Mouse (Mus musculus) gastrocnemius, postnatal 4 days (tissue): ENCODE data around the gene Dph3. TPM values are rescaled to one million over a fixed set of nuclear protein-coding genes. Genes with fewer than 3 reads are reported as not detected.
"Not testable (repeated sequence)": the region's sequence is repeated elsewhere in the genome, so short reads cannot be mapped to it uniquely, and the experiment has no call there.

Experiments used
- DNase-seq, 2 experiments: peaks; one replicate each; pipeline ENCODE4 v3.0.0; 2021 to 2022; ENCODE audit warnings: low spot score in 2 of 2, mixed read lengths in 2 of 2
- long read RNA-seq, 2 experiments: library from polyadenylated mRNA; stranded (forward); transcript quantifications; one replicate each; pipeline ENCODE4 v2.0.0; 2021
- total RNA-seq, 2 experiments: library from RNA; stranded (reverse); gene quantifications; 2 replicates each; pipeline ENCODE4 v1.2.3; 2021

Gene Dph3
- 10 to 100 TPM; 55.3 to 60.2 TPM for total RNA-seq
- long read RNA-seq, experiment 1, transcript Dph3-202 (3 exons, 2,953 nt), result major isoform, 25 of 40 reads
- long read RNA-seq, experiment 1, transcript Dph3-205 (2 exons, 809 nt), result minor isoform, 8 of 40 reads
- long read RNA-seq, experiment 1, partial matches to known transcripts, result 0 of 40 reads
- long read RNA-seq, experiment 1, other reads (novel, unspliced or antisense), result 2 of 40 reads
- long read RNA-seq, experiment 2, transcript Dph3-202 (3 exons, 2,953 nt), result major isoform, 26 of 41 reads
- long read RNA-seq, experiment 2, transcript Dph3-205 (2 exons, 809 nt), result minor isoform, 5 of 41 reads
- long read RNA-seq, experiment 2, partial matches to known transcripts, result 0 of 41 reads
- long read RNA-seq, experiment 2, other reads (novel, unspliced or antisense), result 5 of 41 reads

DNA sequence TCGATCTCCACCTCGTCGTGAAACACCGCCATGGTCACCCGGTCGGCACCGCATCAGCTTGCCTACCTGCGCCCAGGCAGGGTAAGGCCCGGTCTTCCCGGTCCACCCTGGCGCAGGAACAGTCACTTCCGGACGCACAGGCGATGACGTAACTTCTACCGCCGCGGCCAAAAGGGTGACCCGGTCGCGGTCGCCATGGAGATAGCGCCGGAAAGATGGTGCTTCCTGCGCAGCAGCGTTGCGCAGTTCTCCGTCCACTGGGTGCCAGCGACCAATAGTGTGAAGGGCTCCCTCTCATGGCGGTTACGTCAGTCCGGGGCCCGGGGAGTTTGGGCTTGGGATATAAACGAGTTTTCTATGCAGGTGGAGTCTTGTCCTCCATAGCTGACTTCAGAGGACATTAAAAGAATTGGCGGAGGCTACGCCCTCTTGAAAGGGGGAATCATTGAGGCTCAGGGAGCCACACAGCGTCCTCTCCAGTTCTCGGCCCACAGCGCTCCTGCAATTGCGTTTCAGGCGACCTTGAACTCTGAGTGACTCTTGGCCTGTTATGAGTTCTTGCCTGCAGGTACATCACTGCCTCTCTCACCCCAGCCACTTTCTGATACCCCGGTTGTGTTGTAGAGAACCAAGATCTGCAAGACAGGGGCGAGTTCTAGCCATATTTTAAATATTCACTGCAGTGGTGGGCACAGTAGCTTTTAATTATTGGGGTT lies at the start of gene Dph3:
Gene Dph3, minus strand, starts transcription at position 244 of the 716 bp plus-strand sequence.
- DNase-seq, result peak; percentile 95 to 99

DNA sequence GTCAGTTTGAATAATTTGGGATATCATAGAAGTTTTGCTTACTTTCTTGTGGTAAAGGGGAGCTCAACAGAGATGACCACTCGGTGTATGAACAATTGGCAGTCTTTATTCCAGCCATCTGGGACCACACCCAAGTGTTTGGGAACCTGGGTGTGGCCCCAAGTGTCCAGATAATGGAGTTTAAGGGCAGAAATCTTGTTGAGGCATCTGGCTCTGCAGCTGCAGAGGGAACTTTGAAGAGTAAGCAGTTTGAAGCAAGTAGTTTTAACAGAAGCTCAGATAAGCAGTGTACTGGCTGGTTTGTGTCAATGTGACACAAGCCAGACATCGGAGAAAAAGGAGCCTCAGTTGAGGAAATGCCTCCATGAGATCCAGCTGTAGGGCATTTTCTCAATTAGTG lies 48.8 kb upstream of the Dph3 start:
- no peak for DNase-seq

DNA sequence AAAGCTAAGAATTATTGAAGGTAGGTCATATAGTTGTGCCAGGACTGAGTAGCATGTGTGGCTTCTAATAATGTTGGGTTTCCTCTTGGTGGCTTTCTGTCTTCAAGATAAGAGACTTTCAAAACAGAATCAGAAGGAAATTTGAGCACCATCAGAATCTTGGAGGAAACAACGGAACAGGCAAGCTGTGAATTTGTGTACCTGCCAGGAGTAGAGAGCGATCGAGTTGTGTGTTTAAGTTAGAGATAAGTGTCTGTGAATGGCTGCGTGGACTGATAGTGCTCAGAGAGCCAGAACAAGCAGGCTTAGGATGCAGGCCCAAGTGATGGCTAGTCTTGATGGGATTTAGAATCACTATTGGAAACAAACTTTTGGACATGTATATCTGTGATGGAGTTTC lies 46.3 kb upstream of the Dph3 start:
- no peak for DNase-seq

DNA sequence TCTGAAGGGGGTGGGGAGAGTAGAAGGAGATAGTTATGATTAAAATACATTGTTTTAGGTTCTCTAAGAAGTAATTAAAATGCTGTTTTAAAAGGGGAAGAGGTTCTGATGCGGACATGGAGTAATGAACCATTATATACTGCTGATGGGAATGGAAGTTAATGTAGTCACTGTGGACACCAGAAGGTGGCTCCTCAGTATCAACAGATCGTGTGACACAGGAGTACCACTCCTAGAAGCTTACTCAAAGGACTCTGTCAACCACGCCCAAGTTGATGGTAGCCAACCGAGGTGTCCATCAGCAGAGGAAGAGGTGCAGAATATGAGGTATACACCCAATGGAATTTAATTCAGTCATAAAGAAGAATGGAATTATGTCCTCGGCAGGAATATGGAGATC lies 42.9 kb upstream of the Dph3 start:
- DNase-seq, result no peak

DNA sequence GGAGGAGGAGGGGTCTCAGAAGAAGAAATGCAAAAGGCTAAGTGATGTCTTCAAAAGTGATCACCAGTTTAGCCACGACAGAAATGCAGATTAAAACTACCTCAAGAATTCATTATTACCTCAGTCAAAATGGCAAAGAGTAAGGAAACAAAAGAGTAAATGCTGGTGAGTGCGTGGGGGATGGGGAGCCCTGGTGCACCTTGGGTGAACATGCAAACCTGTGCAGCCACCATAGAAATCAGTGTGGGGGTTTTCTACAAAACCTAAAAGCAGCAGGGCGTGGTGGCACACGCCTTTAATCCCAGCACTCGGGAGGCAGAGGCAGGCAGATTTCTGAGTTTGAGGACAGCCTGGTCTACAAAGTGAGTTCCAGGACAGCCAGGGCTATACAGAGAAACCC lies 39.7 kb upstream of the Dph3 start:
- DNase-seq, result not testable (repeated sequence)

DNA sequence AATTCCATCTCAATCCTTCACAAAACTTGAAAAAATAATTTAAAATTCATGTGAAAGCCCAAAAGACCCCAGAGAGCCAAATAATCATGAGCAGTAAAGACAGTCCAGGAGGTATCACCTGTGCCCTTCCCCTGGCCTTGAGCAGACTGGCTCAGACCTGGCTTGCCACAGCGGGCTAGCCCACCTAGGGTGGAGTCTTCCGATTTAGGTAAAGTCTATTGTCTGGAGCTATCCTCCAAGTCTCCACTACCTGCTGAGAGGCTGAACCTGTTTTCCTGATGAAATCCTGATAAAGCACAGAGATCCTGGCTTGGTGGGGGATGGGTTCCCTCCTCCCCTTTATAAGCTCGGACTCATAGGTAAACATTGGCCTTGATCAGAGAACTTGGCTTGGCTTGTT lies 38.7 kb upstream of the Dph3 start:
- no peak for DNase-seq

DNA sequence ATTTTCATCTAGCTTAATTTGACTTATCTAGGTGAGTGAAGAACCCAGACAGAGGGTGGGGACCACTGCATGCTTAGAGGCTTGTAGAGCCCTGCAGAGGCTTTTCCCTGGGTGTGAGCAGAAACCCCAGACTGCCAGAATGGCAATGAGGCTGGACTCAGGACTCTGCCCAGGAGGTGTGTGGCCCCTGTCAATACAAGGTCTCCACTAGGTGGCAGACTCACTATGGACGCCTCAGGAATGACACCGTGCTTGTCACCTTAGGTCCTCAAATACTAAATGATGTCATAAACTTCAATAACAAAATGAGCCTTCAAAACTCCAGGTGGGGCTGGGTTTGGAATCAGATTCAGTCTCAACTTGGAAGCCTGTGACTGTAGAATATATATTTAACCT lies 36.4 kb upstream of the Dph3 start:
- DNase-seq, result no peak

DNA sequence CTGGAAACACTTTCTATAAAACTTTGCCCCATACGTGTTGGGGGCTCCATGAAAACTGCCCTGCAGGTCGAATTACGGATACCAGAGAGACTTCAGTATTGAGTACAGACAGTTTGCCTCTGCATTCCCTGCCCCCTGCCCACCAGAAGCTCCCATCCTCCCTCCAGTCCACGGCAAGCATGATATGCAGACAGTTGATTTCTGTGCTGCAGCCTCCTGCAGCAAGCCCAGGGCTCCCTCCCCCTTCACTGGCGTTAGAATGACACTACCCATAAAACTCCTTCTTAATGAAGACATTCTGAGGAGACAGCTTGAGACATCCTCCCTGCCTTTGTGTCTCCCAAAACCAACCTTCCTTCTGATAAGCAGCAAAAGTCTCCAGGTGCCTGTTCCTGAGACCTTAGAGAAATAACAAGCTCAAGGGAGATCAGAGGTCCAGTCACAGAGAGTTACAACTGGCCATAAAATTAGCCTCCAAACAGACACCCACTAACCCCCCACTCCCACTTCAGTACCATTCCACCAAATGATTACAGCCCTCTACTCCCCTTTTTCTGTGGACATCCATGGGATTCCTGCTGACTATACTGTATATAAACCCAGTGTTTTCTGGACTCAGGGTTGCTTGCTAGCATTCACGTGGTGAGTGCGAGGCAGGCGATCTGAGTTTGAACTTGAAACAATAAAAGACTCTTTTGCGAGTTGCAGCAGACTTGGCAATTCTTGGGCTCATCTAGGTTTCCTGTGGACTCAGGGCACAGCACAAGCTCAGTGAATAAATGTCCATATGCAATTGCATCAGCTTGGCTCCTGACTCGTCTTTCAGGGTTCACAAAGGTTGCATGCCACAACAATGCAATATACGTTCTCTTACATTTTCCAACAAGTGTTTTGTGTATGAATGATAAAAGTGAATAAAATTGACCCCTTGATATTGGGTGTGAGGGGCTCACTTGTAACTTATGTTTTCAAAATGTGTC lies 35.7 kb upstream of the Dph3 start:
- no peak for DNase-seq

DNA sequence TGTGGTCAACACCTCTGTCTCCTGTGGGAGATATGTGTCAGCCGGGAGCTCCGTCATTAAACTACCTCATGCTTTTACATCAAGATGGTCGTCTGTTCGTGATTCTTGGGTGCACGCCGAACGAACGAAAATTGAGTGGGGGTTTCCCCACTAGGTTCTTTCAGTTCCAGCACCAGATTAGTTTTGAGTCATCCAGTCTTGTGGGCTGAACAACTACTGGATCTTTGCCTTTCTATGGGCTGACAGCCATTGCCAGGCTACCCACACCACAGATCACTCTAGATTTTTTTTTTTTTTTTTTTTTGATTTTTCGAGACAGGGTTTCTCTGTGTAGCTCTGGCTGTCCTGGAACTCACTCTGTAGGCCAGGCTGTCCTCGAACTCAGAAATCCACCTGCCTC lies 26.6 kb upstream of the Dph3 start:
- DNase-seq, result not testable (repeated sequence)

DNA sequence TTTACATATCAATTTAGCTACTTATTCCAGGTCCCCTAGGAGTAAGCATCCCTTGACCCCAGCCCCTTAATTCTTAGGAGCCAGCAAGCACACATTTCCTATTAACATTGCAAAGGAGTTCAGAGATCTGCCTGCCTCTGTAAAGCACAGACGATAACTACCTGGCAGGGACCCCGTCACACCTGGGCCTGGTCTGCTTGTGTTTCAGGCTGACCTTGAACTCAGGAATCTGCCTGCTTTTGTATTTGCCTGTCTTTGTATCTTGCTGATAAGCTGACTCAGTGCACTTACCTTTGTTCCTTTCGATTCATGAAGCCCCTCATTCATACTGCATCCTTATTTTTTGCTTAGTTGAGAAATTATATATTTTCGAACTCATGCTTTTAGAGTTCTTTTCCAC lies 21.4 kb upstream of the Dph3 start:
- no peak for DNase-seq

DNA sequence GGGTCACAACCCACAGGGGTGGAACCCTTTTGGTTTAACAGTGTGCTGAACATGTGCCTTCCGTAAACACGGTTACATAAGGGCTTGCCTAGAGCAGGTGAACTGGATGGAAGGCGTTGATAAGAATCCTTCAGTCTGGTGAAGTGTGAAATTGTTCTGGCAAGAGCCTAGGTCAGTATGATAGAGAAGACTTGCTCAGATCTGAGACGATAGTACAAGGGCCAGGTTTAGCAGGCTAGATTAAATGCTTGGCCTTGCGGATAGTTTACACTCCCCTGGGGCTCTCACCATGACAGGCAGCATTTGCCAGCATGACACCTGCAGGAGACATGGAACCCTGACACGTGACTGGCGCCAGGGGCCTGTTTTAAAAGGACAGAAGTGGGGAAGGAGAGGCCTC lies 20.1 kb upstream of the Dph3 start:
- DNase-seq, result no peak

DNA sequence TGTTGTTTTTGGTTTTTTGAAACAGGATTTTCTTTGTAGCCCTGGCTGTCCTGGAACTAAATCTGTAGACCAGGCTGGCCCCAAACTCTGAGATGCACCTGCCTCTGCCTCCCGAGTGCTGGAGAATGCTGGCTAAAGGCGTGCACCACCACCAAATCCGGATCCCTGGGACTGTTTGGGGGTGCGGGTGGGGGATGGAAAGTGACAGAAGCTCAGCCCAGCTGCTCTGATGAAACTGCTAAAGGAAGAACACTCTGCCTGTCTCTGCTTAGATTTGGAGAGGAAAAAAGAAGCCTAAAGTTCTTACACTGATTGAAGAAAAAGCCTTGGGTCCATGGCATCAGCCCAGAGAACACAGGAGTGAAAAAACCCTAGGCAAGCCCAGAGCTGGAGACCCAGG lies 18.0 kb upstream of the Dph3 start:
- DNase-seq, result no peak

DNA sequence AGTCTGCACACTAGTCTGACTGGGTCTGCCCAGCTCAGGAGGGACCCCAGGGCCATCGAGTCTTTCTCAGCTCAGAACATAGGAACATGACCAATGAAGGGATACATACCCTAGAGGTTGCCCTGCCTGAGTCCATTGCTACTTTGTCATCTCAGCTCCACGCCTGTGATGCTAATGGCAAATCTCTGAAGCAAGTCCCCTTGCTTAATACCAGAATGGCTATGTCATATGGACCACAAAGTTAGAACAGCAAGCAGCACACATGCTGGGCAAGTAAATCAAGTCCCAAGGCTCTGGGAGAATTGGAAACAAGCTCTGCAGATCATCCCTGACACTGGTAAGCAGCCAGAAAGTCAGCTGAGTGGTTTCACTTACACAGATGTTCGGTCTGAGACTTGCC lies 13.4 kb upstream of the Dph3 start:
- DNase-seq, result no peak

DNA sequence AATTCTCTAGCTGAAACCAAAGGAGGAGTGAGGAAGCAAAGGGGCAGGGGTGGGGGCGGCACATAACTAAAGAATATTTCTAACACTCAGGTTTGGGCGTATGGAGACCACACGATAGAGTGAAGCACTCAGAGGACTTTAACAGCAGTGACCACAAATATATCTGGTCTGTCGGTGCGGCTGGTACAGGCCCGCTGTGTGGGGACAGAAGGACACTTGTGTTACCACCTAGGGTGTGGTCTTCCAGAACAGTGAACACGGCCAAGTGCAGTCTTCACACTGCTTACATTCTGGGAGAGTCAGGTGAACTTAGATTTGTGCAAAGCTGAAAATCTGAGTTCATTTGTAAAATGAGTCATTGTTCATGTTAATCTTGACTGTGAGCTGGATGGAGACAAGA lies 12.2 kb upstream of the Dph3 start:
- DNase-seq, result no peak

DNA sequence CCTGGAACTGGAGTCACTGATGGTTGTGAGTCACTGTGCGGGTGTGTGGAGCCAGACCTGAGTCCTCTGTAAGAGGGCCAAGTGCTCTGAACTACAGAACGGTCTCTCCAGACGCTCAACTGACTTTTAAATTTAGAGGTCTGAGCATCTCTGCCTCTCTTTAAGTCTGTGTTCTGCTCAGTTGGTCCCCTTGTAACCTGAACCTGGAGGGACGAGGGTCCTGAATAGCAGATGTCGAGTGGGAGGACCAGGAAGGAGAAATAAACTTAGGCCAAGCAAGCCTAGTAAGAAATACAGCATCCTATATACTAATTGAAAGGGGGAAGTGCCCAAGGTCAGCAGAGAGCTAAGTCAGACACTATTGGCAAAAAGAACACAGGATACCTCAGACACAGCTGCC lies 11.2 kb upstream of the Dph3 start:
- no peak for DNase-seq

DNA sequence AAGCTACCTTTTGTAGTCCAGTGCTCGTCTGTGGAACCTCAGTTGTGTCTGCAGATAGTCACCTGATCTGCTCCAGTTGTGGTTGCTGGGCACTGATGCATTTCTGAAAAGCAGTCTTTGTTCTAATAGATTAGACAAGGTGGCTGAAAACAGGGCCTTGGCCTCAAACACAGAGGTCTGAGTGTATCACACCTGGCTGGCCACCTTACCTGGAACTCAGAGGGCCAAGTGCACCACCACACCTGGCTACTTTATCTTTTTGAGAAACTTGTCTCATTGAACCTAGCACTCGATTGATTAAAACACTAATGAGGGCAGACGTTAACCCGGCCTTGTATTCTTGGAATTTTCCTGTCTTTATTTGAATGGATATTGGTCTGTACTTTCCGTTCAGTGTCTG lies 10.1 kb upstream of the Dph3 start:
- no peak for DNase-seq

DNA sequence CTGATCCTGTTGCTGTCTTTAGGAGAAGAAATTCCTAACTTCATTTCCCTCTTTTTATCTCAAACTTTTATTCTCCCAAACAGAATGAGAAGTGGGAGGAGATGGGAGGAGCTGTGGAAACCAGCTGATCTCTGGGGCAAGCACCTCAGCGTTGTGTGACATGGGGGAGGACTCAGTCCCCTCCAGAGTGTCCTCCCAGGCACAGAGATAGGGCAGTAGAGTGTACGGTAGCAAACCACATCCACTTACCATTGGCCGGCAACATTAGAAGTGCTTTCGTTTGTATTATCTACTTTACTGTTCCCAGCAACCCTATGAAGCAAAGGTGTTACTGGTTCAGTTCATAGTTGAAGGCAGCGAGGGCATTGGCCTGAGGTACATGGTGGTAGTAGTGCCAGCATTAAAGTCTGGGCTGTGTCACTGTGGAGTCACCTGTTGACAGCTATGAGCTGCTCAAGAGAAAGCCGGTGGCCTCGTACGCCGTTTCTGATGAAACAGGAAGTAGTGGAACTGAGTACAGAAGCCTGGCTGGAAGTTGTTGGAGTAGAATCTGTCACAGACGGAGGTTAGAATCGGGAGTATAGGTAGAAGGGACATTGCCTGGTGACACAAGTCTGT lies 8.1 kb upstream of the Dph3 start:
- no peak for DNase-seq

DNA sequence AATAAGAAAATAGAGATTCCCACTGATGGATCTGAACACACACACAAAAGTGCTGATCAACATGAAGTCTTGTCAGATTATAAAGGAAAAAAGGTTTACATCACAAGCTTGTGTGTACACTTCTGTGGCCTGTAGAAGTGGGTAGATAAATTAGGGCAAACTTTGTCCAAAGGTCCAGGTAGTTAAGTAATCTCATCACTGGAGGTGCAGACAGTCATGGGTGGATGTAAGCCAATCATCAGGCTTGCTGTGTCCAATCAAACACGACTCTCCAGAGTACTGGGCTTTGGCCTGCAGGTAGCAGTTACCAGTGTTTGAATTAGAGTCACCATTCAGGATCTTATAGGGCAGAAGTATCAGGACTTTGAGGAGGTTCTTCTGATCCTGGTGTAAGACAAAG lies 7.5 kb upstream of the Dph3 start:
- no peak for DNase-seq

DNA sequence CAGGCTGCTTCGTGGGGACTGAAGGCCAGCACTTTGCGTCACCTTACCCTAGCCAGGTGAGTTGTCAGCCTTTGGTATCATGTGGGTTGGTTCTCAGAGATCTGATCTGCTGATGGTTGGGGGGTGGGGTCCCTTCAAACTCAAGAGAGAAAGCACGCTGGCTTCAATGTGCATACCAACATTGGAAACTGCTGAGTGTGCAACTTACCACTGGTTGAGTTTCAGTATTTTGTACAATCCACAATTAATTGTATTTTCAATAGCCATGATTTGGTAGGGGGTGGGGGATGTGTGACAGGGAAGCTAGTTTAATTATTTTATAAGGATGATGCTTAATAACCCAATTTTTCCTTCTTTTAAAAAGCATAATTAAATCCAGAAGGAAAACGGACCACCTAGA lies 6.2 kb upstream of the Dph3 start:
- no peak for DNase-seq

DNA sequence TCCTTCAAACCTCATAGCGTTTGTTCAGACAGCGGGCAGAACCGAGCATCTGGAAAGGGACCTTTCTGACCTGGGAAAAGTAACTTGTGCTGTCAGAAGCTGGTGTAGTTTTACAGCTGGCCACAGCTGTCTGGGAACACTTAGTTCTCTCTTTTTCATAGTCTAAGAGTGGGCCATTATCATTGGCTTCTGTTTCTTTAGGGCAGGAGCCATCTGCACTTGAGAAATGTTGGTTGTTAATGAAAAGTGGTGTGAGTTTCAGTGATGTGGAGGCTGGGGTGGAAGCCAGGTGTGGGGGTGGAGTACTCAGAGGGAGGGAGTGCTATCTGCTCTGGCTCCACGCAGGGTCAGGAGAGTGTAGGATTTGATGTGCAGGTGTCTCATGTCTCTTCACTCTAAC lies 5.6 kb upstream of the Dph3 start:
- no peak for DNase-seq

DNA sequence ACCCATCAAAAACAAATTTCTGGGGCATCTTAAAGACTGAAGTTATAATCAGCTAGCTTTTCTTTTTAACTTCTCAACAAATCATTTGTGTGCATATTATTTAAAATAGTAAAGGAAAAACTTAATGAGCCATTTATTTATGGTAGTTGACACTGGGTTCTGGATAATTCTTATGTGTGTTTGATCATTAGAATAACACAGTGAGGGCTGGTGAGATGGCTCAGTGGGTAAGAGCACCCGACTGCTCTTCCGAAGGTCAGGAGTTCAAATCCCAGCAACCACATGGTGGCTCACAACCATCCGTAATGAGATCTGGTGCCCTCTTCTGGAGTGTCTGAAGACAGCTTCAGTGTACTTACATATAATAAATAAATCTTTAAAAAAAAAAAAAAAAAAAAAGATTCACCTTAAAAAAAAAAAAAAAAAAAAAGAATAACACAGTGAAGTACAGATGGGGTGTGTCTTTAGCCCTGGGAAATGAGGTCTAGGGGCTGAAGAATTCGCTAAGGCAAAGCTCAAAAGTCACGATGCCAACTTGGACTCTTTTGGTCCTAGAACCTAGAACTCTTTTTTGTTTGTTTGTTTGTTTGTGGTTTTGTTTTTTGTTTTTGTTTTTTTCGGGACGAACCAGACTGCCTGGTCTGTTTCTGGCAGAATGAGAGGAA lies 2.2 kb upstream of the Dph3 start:
- DNase-seq, result not testable (repeated sequence)
